Mouse (Mus musculus): Measurements from ENCODE around the gene Adgrv1. TPM values are rescaled to one million over a fixed set of nuclear protein-coding genes. Genes with fewer than 3 reads are reported as not detected.
A peak's percentile ranks its signal among the peaks of the same experiment; 100 is the strongest.

The Adgrv1 gene
- polyA plus RNA-seq, 1 experiment from 2014 or later, result 1.5 TPM

- DNase-seq (ENCODE audit: low spot score), result no peak
- Histone ChIP-seq H3K27ac (no peak overlapping the region), H3K27me3 (ENCODE audit: low read depth, poor library complexity, severe bottlenecking) (no peaks in the 10 kb centered on the region), H3K4me1 (no peaks in the 10 kb centered on the region), H3K9me3 (replicated peaks) (no peaks in the 10 kb centered on the region), H3K36me3 (no peaks in the 10 kb centered on the region), H3K4me3 (no peak overlapping the region)
- WGBS, result 92% methylated on average over 3 of the region's 3 CpGs
These were observed 456.9 kb downstream of the Adgrv1 start for GRCm38 (mm10) chr13:81176071-81176470.

- no peaks in the 10 kb centered on the region for H3K9me3 ChIP-seq (replicated peaks)
- H3K36me3 ChIP-seq, result no peaks in the 10 kb centered on the region
- 88% methylated on average over 3 of the region's 3 CpGs for WGBS
- H3K27me3 ChIP-seq (ENCODE audit: low read depth, poor library complexity, severe bottlenecking), result no peaks in the 10 kb centered on the region
- no peak for DNase-seq (ENCODE audit: low spot score)
- no peaks in the 10 kb centered on the region for H3K4me1 ChIP-seq
- no peak overlapping the region for H3K27ac ChIP-seq
- no peak overlapping the region for H3K4me3 ChIP-seq
These were observed 461.8 kb downstream of the Adgrv1 start for GRCm38 (mm10) chr13:81171115-81171514.

- no peaks in the 10 kb centered on the region for H3K36me3 ChIP-seq
- H3K9me3 ChIP-seq (replicated peaks), result no peaks in the 10 kb centered on the region
- 71% methylated on average over 6 of the region's 6 CpGs for WGBS
- DNase-seq (ENCODE audit: low spot score), result no peak
- no peak overlapping the region for H3K4me3 ChIP-seq
- no peaks in the 10 kb centered on the region for H3K27me3 ChIP-seq (ENCODE audit: low read depth, poor library complexity, severe bottlenecking)
- no peaks in the 10 kb centered on the region for H3K4me1 ChIP-seq
- no peak overlapping the region for H3K27ac ChIP-seq
These were observed 465.5 kb downstream of the Adgrv1 start for GRCm38 (mm10) chr13:81167450-81167849.

- no peak for DNase-seq (ENCODE audit: low spot score)
- H3K4me1 ChIP-seq, result no peaks in the 10 kb centered on the region
- 62% methylated on average over 2 of the region's 2 CpGs for WGBS
These were observed 473.1 kb downstream of the Adgrv1 start for GRCm38 (mm10) chr13:81159808-81160207.

GRCm38 (mm10) chr13:81155322-81155721 lies 477.6 kb downstream of the Adgrv1 start:
- Histone ChIP-seq H3K36me3 (no peaks in the 10 kb centered on the region), H3K9me3 (replicated peaks) (no peaks in the 10 kb centered on the region), H3K4me1 (no peaks in the 10 kb centered on the region), H3K27ac (no peak overlapping the region), H3K4me3 (no peak overlapping the region), H3K27me3 (ENCODE audit: low read depth, poor library complexity, severe bottlenecking) (no peaks in the 10 kb centered on the region)
- peak; percentile 34 for DNase-seq (ENCODE audit: low spot score)

More at GRCm38 (mm10) chr13:81159808-81160207, 473.1 kb downstream of the Adgrv1 start:
- Histone ChIP-seq H3K4me3 (no peak overlapping the region), H3K27me3 (ENCODE audit: low read depth, poor library complexity, severe bottlenecking) (no peaks in the 10 kb centered on the region), H3K27ac (no peak overlapping the region), H3K36me3 (no peaks in the 10 kb centered on the region), H3K9me3 (replicated peaks) (no peaks in the 10 kb centered on the region)

GRCm38 (mm10) chr13:81144434-81144833 lies 488.5 kb downstream of the Adgrv1 start:
- no peak overlapping the region for H3K4me3 ChIP-seq
- no peaks in the 10 kb centered on the region for H3K9me3 ChIP-seq (replicated peaks)
- H3K27ac ChIP-seq, result no peak overlapping the region
- no peaks in the 10 kb centered on the region for H3K27me3 ChIP-seq (ENCODE audit: low read depth, poor library complexity, severe bottlenecking)
- no peak for DNase-seq (ENCODE audit: low spot score)
- no peaks in the 10 kb centered on the region for H3K36me3 ChIP-seq
- H3K4me1 ChIP-seq, result no peaks in the 10 kb centered on the region
- WGBS, result 73% methylated on average over 1 of the region's 1 CpGs

- no peak for DNase-seq (ENCODE audit: low spot score)
- Histone ChIP-seq H3K4me3 (no peak overlapping the region), H3K4me1 (no peaks in the 10 kb centered on the region), H3K9me3 (replicated peaks) (no peaks in the 10 kb centered on the region), H3K27me3 (ENCODE audit: low read depth, poor library complexity, severe bottlenecking) (no peaks in the 10 kb centered on the region), H3K27ac (no peak overlapping the region), H3K36me3 (no peaks in the 10 kb centered on the region)
- 90% methylated on average over 6 of the region's 6 CpGs for WGBS
These were observed 490.6 kb downstream of the Adgrv1 start for GRCm38 (mm10) chr13:81142268-81142884.

GRCm38 (mm10) chr13:81136652-81137422 lies 496.1 kb downstream of the Adgrv1 start:
- H3K36me3 ChIP-seq, result no peaks in the 10 kb centered on the region
- H3K4me3 ChIP-seq, result no peak overlapping the region
- H3K4me1 ChIP-seq, result peaks cover 24% of the 10 kb centered on the region
- 83% methylated on average over 11 of the region's 11 CpGs for WGBS
- no peaks in the 10 kb centered on the region for H3K27me3 ChIP-seq (ENCODE audit: low read depth, poor library complexity, severe bottlenecking)
- no peaks in the 10 kb centered on the region for H3K9me3 ChIP-seq (replicated peaks)
- no peak for DNase-seq (ENCODE audit: low spot score)
- H3K27ac ChIP-seq, result no peak overlapping the region

GRCm38 (mm10) chr13:81135953-81136352 lies 497.0 kb downstream of the Adgrv1 start:
- Histone ChIP-seq H3K27me3 (ENCODE audit: low read depth, poor library complexity, severe bottlenecking) (no peaks in the 10 kb centered on the region), H3K36me3 (no peaks in the 10 kb centered on the region), H3K4me1 (peaks cover 24% of the 10 kb centered on the region), H3K4me3 (no peak overlapping the region), H3K27ac (no peak overlapping the region), H3K9me3 (replicated peaks) (no peaks in the 10 kb centered on the region)
- WGBS, result 75% methylated on average over 10 of the region's 10 CpGs
- DNase-seq (ENCODE audit: low spot score), result no peak

GRCm38 (mm10) chr13:81134412-81134811 lies 498.5 kb downstream of the Adgrv1 start:
- DNase-seq (ENCODE audit: low spot score), result no peak
- Histone ChIP-seq H3K27ac (no peak overlapping the region), H3K9me3 (replicated peaks) (no peaks in the 10 kb centered on the region), H3K27me3 (ENCODE audit: low read depth, poor library complexity, severe bottlenecking) (no peaks in the 10 kb centered on the region), H3K36me3 (no peaks in the 10 kb centered on the region), H3K4me3 (no peak overlapping the region), H3K4me1 (peaks cover 24% of the 10 kb centered on the region)

GRCm38 (mm10) chr13:81133336-81133735 lies 499.6 kb downstream of the Adgrv1 start:
- DNase-seq (ENCODE audit: low spot score), result no peak
- 77% methylated on average over 4 of the region's 4 CpGs for WGBS
- Histone ChIP-seq H3K36me3 (no peaks in the 10 kb centered on the region), H3K27ac (no peak overlapping the region), H3K4me3 (no peak overlapping the region), H3K9me3 (replicated peaks) (no peaks in the 10 kb centered on the region), H3K27me3 (ENCODE audit: low read depth, poor library complexity, severe bottlenecking) (no peaks in the 10 kb centered on the region), H3K4me1 (peaks cover 24% of the 10 kb centered on the region)

- H3K4me3 ChIP-seq, result no peak overlapping the region
- H3K9me3 ChIP-seq (replicated peaks), result no peaks in the 10 kb centered on the region
- DNase-seq (ENCODE audit: low spot score), result no peak
- H3K27ac ChIP-seq, result no peak overlapping the region
- WGBS, result 77% methylated on average over 5 of the region's 5 CpGs
- no peaks in the 10 kb centered on the region for H3K36me3 ChIP-seq
- peaks cover 24% of the 10 kb centered on the region for H3K4me1 ChIP-seq
- no peaks in the 10 kb centered on the region for H3K27me3 ChIP-seq (ENCODE audit: low read depth, poor library complexity, severe bottlenecking)
These were observed 500.3 kb downstream of the Adgrv1 start for GRCm38 (mm10) chr13:81132691-81133090.

- DNase-seq (ENCODE audit: low spot score), result no peak
- Histone ChIP-seq H3K27me3 (ENCODE audit: low read depth, poor library complexity, severe bottlenecking) (no peaks in the 10 kb centered on the region), H3K9me3 (replicated peaks) (no peaks in the 10 kb centered on the region), H3K27ac (no peak overlapping the region), H3K4me1 (peaks cover 24% of the 10 kb centered on the region), H3K4me3 (no peak overlapping the region), H3K36me3 (no peaks in the 10 kb centered on the region)
- 60% methylated on average over 6 of the region's 6 CpGs for WGBS
These were observed 501.1 kb downstream of the Adgrv1 start for GRCm38 (mm10) chr13:81131860-81132259.
